Mouse (Mus musculus): ENCODE measurements around the gene Jarid2. TPM values are rescaled to one million over a fixed set of nuclear protein-coding genes. Genes with fewer than 3 reads are reported as not detected.
"Not testable (repeated sequence)": the region's sequence is repeated elsewhere in the genome, so short reads cannot be mapped to it uniquely, and the experiment has no call there.

Jarid2 gene
- polyA plus RNA-seq, 1 experiment from 2014 or later = 18.0 TPM

- no peaks in the 10 kb centered on the region for H3K4me1 ChIP-seq
- 70% methylated on average over 5 of the region's 5 CpGs for WGBS (ENCODE audit: insufficient replicate concordance)
- ATAC-seq = no peak
These were observed 99.6 kb downstream of the Jarid2 start for GRCm38 (mm10) chr13:44828903-44829302.

GRCm38 (mm10) chr13:44832104-44832503 is 102.8 kb downstream of the Jarid2 start:
- Histone ChIP-seq H3K9me3 (replicated peaks) (no peaks in the 10 kb centered on the region), H3K27me3 (replicated peaks) (no peaks in the 10 kb centered on the region), H3K36me3 (no peaks in the 10 kb centered on the region), H3K4me1 (no peaks in the 10 kb centered on the region), H3K4me3 (no peak overlapping the region), H3K4me2 (no peak overlapping the region), H3K9ac (no peak overlapping the region), H3K27ac (no peak overlapping the region)
- ATAC-seq = no peak
- WGBS (ENCODE audit: insufficient replicate concordance) = 49% methylated on average over 2 of the region's 2 CpGs

More at GRCm38 (mm10) chr13:44828903-44829302, 99.6 kb downstream of the Jarid2 start:
- no peak overlapping the region for H3K27ac ChIP-seq
- H3K27me3 ChIP-seq (replicated peaks) = no peaks in the 10 kb centered on the region
- H3K4me3 ChIP-seq = no peak overlapping the region
- no peaks in the 10 kb centered on the region for H3K9me3 ChIP-seq (replicated peaks)
- H3K4me2 ChIP-seq = no peak overlapping the region
- no peaks in the 10 kb centered on the region for H3K36me3 ChIP-seq
- no peak overlapping the region for H3K9ac ChIP-seq

- no peak overlapping the region for H3K27ac ChIP-seq
- WGBS (ENCODE audit: insufficient replicate concordance) = 79% methylated on average over 4 of the region's 4 CpGs
- H3K4me1 ChIP-seq = 0 out of 2 replicates have a peak, but pooled peaks cover 3% of the 10 kb centered on the region
- no peaks in the 10 kb centered on the region for H3K27me3 ChIP-seq (replicated peaks)
- no peak for ATAC-seq
- H3K4me3 ChIP-seq = no peak overlapping the region
- H3K36me3 ChIP-seq = no peaks in the 10 kb centered on the region
- H3K4me2 ChIP-seq = no peak overlapping the region
- no peaks in the 10 kb centered on the region for H3K9me3 ChIP-seq (replicated peaks)
- H3K9ac ChIP-seq = no peak overlapping the region
These were observed 103.6 kb downstream of the Jarid2 start for GRCm38 (mm10) chr13:44832866-44833265.

GRCm38 (mm10) chr13:44833353-44833752 is 104.1 kb downstream of the Jarid2 start:
- WGBS (ENCODE audit: insufficient replicate concordance) = 48% methylated on average over 3 of the region's 3 CpGs
- H3K27ac ChIP-seq = no peak overlapping the region

GRCm38 (mm10) chr13:44837445-44837844 is 108.2 kb downstream of the Jarid2 start:
- Histone ChIP-seq H3K27me3 (replicated peaks) (no peaks in the 10 kb centered on the region), H3K4me1 (peaks cover 25% of the 10 kb centered on the region), H3K27ac (no peak overlapping the region), H3K9ac (no peak overlapping the region), H3K36me3 (no peaks in the 10 kb centered on the region), H3K4me2 (no peak overlapping the region), H3K9me3 (replicated peaks) (no peaks in the 10 kb centered on the region), H3K4me3 (no peak overlapping the region)
- no peak for ATAC-seq
- WGBS (ENCODE audit: insufficient replicate concordance) = 82% methylated on average over 6 of the region's 6 CpGs

More at GRCm38 (mm10) chr13:44833353-44833752, 104.1 kb downstream of the Jarid2 start:
- H3K4me3 ChIP-seq = no peak overlapping the region
- no peaks in the 10 kb centered on the region for H3K9me3 ChIP-seq (replicated peaks)
- H3K4me2 ChIP-seq = no peak overlapping the region
- 0 out of 2 replicates have a peak, but pooled peaks cover 3% of the 10 kb centered on the region for H3K4me1 ChIP-seq
- ATAC-seq = no peak
- H3K36me3 ChIP-seq = no peaks in the 10 kb centered on the region
- no peak overlapping the region for H3K9ac ChIP-seq
- H3K27me3 ChIP-seq (replicated peaks) = no peaks in the 10 kb centered on the region

GRCm38 (mm10) chr13:44839866-44840835 is 110.9 kb downstream of the Jarid2 start:
- 0 out of 2 replicates have a peak overlapping the region, but pooled peaks have one; percentile 4 for H3K9ac ChIP-seq
- ATAC-seq = no peak
- no peaks in the 10 kb centered on the region for H3K36me3 ChIP-seq
- peak overlapping the region; percentile 58 for H3K4me2 ChIP-seq
- no peaks in the 10 kb centered on the region for H3K27me3 ChIP-seq (replicated peaks)
- H3K4me3 ChIP-seq = peak overlapping the region; percentile 36
- no peak overlapping the region for H3K27ac ChIP-seq
- 26% methylated on average over 20 of the region's 20 CpGs for WGBS (ENCODE audit: insufficient replicate concordance)
- H3K4me1 ChIP-seq = peaks cover 25% of the 10 kb centered on the region
- H3K9me3 ChIP-seq (replicated peaks) = no peaks in the 10 kb centered on the region

- H3K27me3 ChIP-seq (replicated peaks) = no peaks in the 10 kb centered on the region
- no peak for ATAC-seq
- WGBS (ENCODE audit: insufficient replicate concordance) = 87% methylated on average over 2 of the region's 2 CpGs
- H3K4me2 ChIP-seq = no peak overlapping the region
- no peaks in the 10 kb centered on the region for H3K4me1 ChIP-seq
- H3K9ac ChIP-seq = no peak overlapping the region
- H3K9me3 ChIP-seq (replicated peaks) = no peaks in the 10 kb centered on the region
- H3K27ac ChIP-seq = no peak overlapping the region
- H3K4me3 ChIP-seq = no peak overlapping the region
- H3K36me3 ChIP-seq = peaks cover 8% of the 10 kb centered on the region; the same call in 1 of the 2 replicates
These were observed 122.2 kb downstream of the Jarid2 start for GRCm38 (mm10) chr13:44851426-44851825.

- Histone ChIP-seq H3K4me1 (no peaks in the 10 kb centered on the region), H3K27me3 (replicated peaks) (no peaks in the 10 kb centered on the region), H3K9me3 (replicated peaks) (no peaks in the 10 kb centered on the region), H3K4me2 (no peak overlapping the region), H3K9ac (no peak overlapping the region), H3K27ac (no peak overlapping the region), H3K36me3 (peaks cover 8% of the 10 kb centered on the region; the same call in 1 of the 2 replicates), H3K4me3 (no peak overlapping the region)
- 53% methylated on average over 3 of the region's 3 CpGs for WGBS (ENCODE audit: insufficient replicate concordance)
- no peak for ATAC-seq
These were observed 122.8 kb downstream of the Jarid2 start for GRCm38 (mm10) chr13:44852024-44852423.

- Histone ChIP-seq H3K36me3 (no peaks in the 10 kb centered on the region), H3K9ac (no peak overlapping the region), H3K27me3 (replicated peaks) (no peaks in the 10 kb centered on the region), H3K4me1 (0 out of 2 replicates have a peak, but pooled peaks cover 3% of the 10 kb centered on the region), H3K27ac (no peak overlapping the region), H3K9me3 (replicated peaks) (no peaks in the 10 kb centered on the region), H3K4me3 (no peak overlapping the region), H3K4me2 (no peak overlapping the region)
- 73% methylated on average over 2 of the region's 2 CpGs for WGBS (ENCODE audit: insufficient replicate concordance)
- no peak for ATAC-seq
These were observed 136.3 kb downstream of the Jarid2 start for GRCm38 (mm10) chr13:44865566-44865965.

- H3K4me2 ChIP-seq = no peak overlapping the region
- H3K27me3 ChIP-seq (replicated peaks) = no peaks in the 10 kb centered on the region
- no peak overlapping the region for H3K27ac ChIP-seq
- H3K4me3 ChIP-seq = no peak overlapping the region
- 0 out of 2 replicates have a peak, but pooled peaks cover 4% of the 10 kb centered on the region for H3K36me3 ChIP-seq
- no peaks in the 10 kb centered on the region for H3K4me1 ChIP-seq
- H3K9me3 ChIP-seq (replicated peaks) = no peaks in the 10 kb centered on the region
- WGBS (ENCODE audit: insufficient replicate concordance) = 83% methylated on average over 4 of the region's 4 CpGs
- no peak overlapping the region for H3K9ac ChIP-seq
- ATAC-seq = no peak
These were observed 138.9 kb downstream of the Jarid2 start for GRCm38 (mm10) chr13:44868037-44868650.

- H3K9me3 ChIP-seq (replicated peaks); H3K4me2 ChIP-seq; H3K27me3 ChIP-seq (replicated peaks); H3K4me3 ChIP-seq; H3K36me3 ChIP-seq; H3K9ac ChIP-seq; H3K4me1 ChIP-seq; H3K27ac ChIP-seq: not testable (repeated sequence)
- 72% methylated on average over 47 of the region's 47 CpGs for WGBS (ENCODE audit: insufficient replicate concordance)
- ATAC-seq = peak; percentile 100
These were observed 140.3 kb downstream of the Jarid2 start for GRCm38 (mm10) chr13:44869418-44870119.

Measured in liver, embryonic 12.5 days (tissue).